Mouse (Mus musculus) E14TG2a.4 (cell line): ENCODE data around the gene Slc41a1.
A peak's percentile ranks its signal among the peaks of the same experiment; 100 is the strongest.

Experiments
- CTCF ChIP-seq: conservative IDR thresholded peaks from 2 replicates; pipeline ENCODE4 v1.5.1; 2014; ENCODE audit warnings: low read length
- NANOG ChIP-seq: IDR thresholded peaks from 2 replicates; pipeline ENCODE4 v1.6.1; 2014; ENCODE audit warnings: borderline replicate concordance, low read length, mixed read lengths

DNA sequence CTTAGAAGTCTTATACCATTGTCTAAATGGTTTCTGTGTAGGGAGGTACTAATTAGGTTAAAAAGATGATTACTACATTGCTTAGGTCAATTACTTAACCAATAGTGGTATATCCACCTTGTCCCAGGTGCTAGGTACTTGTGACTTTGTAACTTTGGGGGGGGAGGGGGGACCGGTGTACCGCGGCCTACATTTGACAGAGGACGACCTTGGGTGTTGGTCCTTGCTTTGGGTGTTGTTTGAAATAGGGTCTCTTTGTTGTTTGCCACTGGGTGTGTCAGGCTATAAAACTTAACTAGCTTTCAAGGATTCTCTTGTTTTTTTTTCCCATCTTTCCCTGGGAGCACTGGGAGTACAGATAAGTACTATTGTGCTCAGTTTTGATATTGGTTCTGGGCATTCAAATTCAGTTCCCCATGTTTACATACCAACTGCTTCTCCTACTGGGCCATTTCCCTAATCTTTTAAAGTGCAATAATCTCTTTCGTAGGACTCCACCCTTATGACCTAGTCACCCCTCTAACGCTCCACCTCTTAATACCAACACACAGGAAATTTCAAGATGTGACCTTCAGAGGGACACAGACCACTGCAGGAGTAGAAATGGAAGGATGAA is 62.9 kb downstream of the Slc41a1 start:
- TF ChIP-seq CTCF: no peak
- peak; percentile 93 for TF ChIP-seq NANOG
